Mouse (Mus musculus) brain, embryonic 14.5 days (tissue): ENCODE data around the gene Zap70.

Experiments
- CTCF ChIP-seq: fragments of 200-500 bp; IDR thresholded peaks from 2 replicates; pipeline ENCODE4 v1.5.1; 2012; ENCODE audit warnings: inconsistent platforms, mild to moderate bottlenecking, moderate library complexity, borderline replicate concordance; ENCODE audit not compliant: insufficient read depth, insufficient read length; ENCODE audit errors: extremely low read depth
- POLR2A ChIP-seq: fragments of 200-500 bp; IDR thresholded peaks from 2 replicates; pipeline ENCODE4 v1.6.1; 2012; ENCODE audit warnings: mild to moderate bottlenecking, inconsistent platforms, borderline replicate concordance; ENCODE audit not compliant: poor library complexity, insufficient read depth, insufficient read length, severe bottlenecking; ENCODE audit errors: extremely low read depth

DNA sequence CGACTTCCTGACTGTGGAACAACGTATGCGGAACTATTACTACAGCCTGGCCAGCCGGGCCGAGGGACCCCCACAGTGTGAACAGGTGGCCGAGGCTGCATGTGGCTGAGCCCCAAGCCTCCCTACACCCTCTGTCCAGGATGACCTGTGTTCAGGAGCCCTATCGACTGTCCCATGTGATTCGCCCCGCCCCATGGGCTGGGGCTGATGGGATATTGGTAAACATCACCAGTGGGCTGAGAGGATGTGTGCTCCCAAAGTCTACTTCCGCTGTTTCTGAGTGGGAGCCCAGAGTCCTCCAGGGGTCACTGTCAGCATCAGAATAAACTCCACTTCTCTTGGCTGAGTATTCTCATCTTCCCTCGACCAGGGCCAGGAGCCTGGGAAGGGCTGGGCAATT lies 20.9 kb downstream of the Zap70 start:
- no peak for TF ChIP-seq POLR2A
- TF ChIP-seq CTCF: no peak
